Mouse (Mus musculus) thymus, adult 2 months (tissue): ENCODE results near the gene Shb.

Experiments used
- CTCF ChIP-seq: fragments of 200-500 bp; IDR thresholded peaks from 2 replicates; pipeline ENCODE4 v1.5.1; 2012; ENCODE audit warnings: mild to moderate bottlenecking, control low read depth, low read length, moderate library complexity, borderline replicate concordance; ENCODE audit not compliant: control insufficient read depth, poor library complexity, insufficient read depth; ENCODE audit errors: extremely low read depth
- POLR2A ChIP-seq: fragments of 200-500 bp; IDR thresholded peaks from 2 replicates; pipeline ENCODE4 v1.6.1; 2012; ENCODE audit warnings: mild to moderate bottlenecking, low read length, control low read depth, moderate library complexity; ENCODE audit not compliant: control insufficient read depth, poor library complexity, insufficient read depth; ENCODE audit errors: extremely low read depth

DNA sequence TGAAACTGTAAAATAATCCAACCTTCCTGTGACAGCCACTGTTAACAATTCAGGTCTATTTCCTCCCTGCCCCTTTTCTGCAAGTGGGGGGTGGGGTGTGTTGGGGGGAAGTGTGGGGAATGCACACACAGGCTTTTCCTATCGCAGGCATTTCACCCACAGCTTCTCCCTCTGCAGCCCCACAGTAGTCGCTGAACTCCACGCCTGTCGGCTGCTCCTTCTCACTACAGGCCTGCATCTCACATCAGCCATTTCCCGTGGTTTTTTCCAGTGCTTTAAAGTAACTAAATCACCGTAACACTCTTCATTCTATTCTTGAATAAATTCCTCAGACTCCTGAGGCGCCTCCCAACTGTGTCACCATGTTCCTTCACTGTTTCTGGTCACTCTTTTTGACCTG is 17.9 kb downstream of the Shb start:
- TF ChIP-seq CTCF: no peak
- TF ChIP-seq POLR2A: no peak
